Mouse (Mus musculus) megakaryocyte, embryonic 14.5 days (primary cell): ENCODE measurements at regions not wholly inside any gene's neighbourhood (a gene's known extent, or its start where the extent isn't known, plus 50 kb on each side); places are given as distances from the start of the nearest gene placed in this dataset.
"Not testable (repeated sequence)": the region's sequence is repeated elsewhere in the genome, so short reads cannot be mapped to it uniquely, and the experiment has no call there.

Source experiments
- H3K27me3 ChIP-seq: replicated peaks from 2 replicates; pipeline ENCODE3; 2012; ENCODE audit warnings: inconsistent platforms
- H3K36me3 ChIP-seq: replicated peaks from 2 replicates; pipeline ENCODE3; 2012; ENCODE audit warnings: low read length, inconsistent platforms, mixed read lengths
- H3K4me1 ChIP-seq: 2 replicates; pipeline ENCODE4 v1.6.1; 2012; ENCODE audit warnings: inconsistent platforms
- H3K4me3 ChIP-seq: replicated peaks from 2 replicates; pipeline ENCODE3; 2012; ENCODE audit warnings: moderate library complexity, mild to moderate bottlenecking, inconsistent platforms
- H3K9me3 ChIP-seq: 2 replicates; pipeline ENCODE4 v1.6.1; 2012; ENCODE audit warnings: inconsistent platforms
- FLI1 ChIP-seq: IDR thresholded peaks from 2 replicates; pipeline ENCODE4 v1.6.1; 2012; ENCODE audit warnings: low read length, inconsistent platforms, mixed read lengths
- GATA1 ChIP-seq: IDR thresholded peaks from 3 replicates; pipeline ENCODE4 v1.6.1; 2012; ENCODE audit warnings: mixed read lengths, low read length, inconsistent platforms, borderline replicate concordance

DNA sequence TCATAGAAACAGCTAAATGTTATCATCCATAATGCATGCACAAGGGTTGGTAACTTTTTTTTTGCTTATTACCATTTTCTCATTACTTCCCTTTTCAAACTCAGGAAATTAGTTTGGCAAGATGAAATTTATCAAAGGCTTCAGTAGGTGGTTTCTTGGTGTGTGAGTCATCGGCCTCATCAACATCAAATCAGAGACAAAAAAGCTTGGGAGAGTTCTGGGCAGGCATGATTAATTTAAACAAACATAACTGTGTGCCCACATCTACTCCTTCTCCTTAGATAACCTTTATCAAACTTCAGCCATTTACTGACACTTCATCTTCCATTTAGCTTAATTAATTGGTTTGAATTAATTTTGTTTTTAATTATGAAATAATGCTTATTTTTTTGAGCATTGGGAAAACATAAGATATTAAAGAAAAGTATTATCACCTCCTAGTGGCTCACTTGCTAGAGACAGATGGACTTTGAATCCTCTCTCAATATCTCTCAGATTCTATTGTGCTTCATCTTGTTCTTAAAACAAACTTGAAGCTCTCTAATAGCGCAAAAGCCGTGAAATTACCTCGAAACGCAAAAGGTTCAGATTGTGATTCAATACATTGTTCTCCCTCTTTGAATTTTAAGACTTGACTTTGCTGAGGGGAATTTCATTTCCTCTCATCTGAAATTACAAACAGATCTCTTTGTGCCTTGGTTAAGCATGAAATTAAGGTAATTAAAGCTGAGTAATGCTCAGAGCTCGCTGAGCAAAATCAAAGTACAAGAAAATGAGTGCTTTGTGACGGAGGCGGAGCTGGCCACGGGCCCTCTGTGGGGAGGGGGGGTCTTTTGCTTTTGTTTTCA, 158.7 kb upstream of the Bet1 start:
- Histone ChIP-seq H3K4me1 (no peaks in the 10 kb centered on the region), H3K9me3 (no peaks in the 10 kb centered on the region), H3K27me3 (no peaks in the 10 kb centered on the region), H3K36me3 (no peaks in the 10 kb centered on the region), H3K4me3 (no peak overlapping the region)
- no peak for TF ChIP-seq FLI1

DNA sequence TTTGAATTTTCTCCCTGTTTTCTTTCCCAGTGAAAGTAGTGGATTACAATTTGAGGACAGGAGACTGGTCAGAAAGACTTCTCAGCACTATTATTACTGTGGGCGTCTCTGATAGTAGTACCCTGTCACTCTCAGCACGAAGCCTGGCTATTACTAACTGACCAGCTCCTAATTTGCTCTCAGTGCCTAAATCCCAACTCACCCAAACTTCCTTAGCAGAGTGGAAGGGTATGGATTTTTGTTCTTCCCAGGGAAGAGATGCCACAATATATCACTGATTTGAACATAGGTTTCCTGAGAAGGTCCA, 159.3 kb upstream of the Bet1 start:
- Histone ChIP-seq H3K4me1 (no peaks in the 10 kb centered on the region), H3K36me3 (no peaks in the 10 kb centered on the region), H3K27me3 (no peaks in the 10 kb centered on the region), H3K4me3 (no peak overlapping the region), H3K9me3 (no peaks in the 10 kb centered on the region)
- no peak for TF ChIP-seq GATA1
- TF ChIP-seq FLI1: no peak

GRCm38 (mm10) chr6:4276607-4277006, 189.8 kb upstream of the Bet1 start:
- H3K36me3 ChIP-seq: no peaks in the 10 kb centered on the region
- TF ChIP-seq FLI1: no peak
- TF ChIP-seq GATA1: no peak
- H3K4me3 ChIP-seq: no peak overlapping the region
- no peaks in the 10 kb centered on the region for H3K9me3 ChIP-seq
- H3K4me1 ChIP-seq: no peaks in the 10 kb centered on the region
- no peaks in the 10 kb centered on the region for H3K27me3 ChIP-seq

DNA sequence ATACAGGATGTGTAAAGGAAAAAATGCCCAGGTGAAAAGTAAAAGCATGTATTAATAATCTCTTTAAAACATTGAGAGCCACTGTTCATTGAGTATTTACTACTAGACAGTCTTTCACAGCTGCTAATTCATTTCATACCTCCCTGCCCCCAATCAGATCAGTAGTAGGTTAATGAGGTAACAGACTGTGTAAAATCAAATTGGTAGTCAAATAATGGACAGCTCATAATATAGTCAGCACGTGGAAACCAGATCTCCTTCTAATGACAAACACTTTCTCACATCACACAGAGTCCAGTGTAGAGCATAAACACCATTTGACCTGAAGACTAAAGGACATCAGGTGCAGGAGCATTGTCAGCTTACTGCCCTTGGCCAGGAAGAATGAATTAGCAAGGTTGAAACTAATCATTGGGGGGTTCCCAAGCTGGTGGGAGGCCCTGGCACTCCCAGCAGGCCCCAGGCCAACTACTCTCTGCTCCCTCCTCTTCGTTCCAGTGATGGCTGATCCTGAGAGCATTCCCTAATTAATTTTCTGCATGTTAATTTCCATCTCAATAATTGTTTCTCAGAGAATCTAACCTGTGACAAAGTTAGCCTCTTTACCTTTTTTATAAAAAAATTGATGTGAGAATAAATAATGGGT, 190.6 kb upstream of the Bet1 start:
- TF ChIP-seq FLI1: no peak
- Histone ChIP-seq H3K9me3 (no peaks in the 10 kb centered on the region), H3K4me3 (no peak overlapping the region), H3K27me3 (no peaks in the 10 kb centered on the region), H3K4me1 (no peaks in the 10 kb centered on the region), H3K36me3 (no peaks in the 10 kb centered on the region)

DNA sequence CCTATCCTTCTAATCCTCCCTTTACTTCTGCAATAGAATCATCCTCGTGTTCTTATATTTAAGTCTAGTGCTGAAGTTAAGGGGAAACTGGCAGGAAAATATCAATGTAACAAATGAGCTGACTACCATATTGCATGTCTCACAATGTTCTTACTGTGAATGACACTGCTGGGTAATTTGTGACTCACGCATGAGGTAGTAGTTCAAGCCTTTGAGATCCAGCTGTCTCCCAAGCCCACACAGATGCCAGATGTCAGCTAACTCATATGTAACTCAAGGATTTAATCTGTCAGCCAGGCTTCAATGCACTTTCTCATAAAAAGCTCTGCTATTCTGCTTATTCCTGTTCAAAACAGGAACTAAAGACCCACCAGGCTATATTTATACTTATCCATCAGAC, 204.6 kb upstream of the Bet1 start:
- TF ChIP-seq FLI1: no peak
- no peak for TF ChIP-seq GATA1
- Histone ChIP-seq H3K9me3 (no peaks in the 10 kb centered on the region), H3K4me1 (no peaks in the 10 kb centered on the region), H3K4me3 (no peak overlapping the region), H3K36me3 (no peaks in the 10 kb centered on the region), H3K27me3 (no peaks in the 10 kb centered on the region)

GRCm38 (mm10) chr6:4303410-4303809, 201.2 kb upstream of the Col1a2 start:
- H3K9me3 ChIP-seq, H3K27me3 ChIP-seq, H3K4me3 ChIP-seq, H3K36me3 ChIP-seq, H3K4me1 ChIP-seq: not testable (repeated sequence)

DNA sequence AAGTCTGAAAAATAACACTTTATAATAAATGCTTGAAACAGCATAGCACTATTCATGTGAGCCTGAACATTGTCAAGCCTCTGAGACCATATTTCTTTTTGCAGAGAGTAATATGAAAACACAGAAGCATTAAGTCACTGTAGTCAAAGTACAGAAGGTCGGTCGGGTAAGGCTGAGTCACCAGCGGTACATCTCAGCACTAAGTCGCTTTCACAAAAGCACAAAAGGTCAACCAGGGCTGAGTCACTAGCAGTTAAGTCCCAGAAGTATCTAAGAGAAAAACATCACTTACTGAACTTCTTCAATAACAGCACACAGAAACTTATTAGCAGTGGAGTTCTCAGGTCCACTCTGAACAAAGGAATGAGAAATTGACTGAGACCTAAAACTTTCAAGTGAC, 154.7 kb upstream of the Col1a2 start:
- H3K27me3 ChIP-seq: no peaks in the 10 kb centered on the region
- H3K36me3 ChIP-seq: no peaks in the 10 kb centered on the region
- TF ChIP-seq GATA1: no peak
- TF ChIP-seq FLI1: no peak
- H3K4me3 ChIP-seq: no peak overlapping the region
- no peaks in the 10 kb centered on the region for H3K9me3 ChIP-seq
- H3K4me1 ChIP-seq: no peaks in the 10 kb centered on the region

GRCm38 (mm10) chr6:4362220-4362619, 142.4 kb upstream of the Col1a2 start:
- Histone ChIP-seq H3K4me3 (no peak overlapping the region), H3K27me3 (no peaks in the 10 kb centered on the region), H3K36me3 (no peaks in the 10 kb centered on the region), H3K9me3 (no peaks in the 10 kb centered on the region), H3K4me1 (no peaks in the 10 kb centered on the region)
- TF ChIP-seq FLI1: no peak
- TF ChIP-seq GATA1: no peak

- Histone ChIP-seq H3K4me1 (no peaks in the 10 kb centered on the region), H3K4me3 (no peak overlapping the region), H3K9me3 (no peaks in the 10 kb centered on the region), H3K36me3 (no peaks in the 10 kb centered on the region), H3K27me3 (no peaks in the 10 kb centered on the region)
- TF ChIP-seq FLI1 (no peak), GATA1 (no peak)
Measured at GRCm38 (mm10) chr6:4375465-4376037, 129.1 kb upstream of the Col1a2 start.

DNA sequence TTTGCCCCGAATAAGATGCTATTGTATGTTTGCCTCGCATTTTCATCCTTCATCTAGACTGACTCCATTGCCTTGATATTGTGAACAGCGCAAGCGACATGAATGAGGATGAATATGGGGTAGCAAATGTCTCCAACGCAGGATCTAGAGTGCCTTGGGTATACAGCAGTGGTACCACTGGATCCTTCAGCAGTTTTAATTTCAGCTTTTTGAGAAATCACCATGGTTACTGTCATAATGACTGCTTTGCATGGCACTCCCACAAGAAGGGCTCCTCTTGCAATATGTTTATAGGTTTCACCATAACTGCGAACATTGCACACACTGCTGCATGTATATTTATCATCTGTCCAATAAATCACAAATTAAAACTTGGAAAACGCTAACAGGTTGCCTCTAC, 107.8 kb upstream of the Col1a2 start:
- H3K4me1 ChIP-seq: no peaks in the 10 kb centered on the region

More for the DNA sequence above, 107.8 kb upstream of the Col1a2 start:
- Histone ChIP-seq H3K36me3 (no peaks in the 10 kb centered on the region), H3K9me3 (peaks cover 3% of the 10 kb centered on the region; the same call in 1 of the 2 replicates), H3K27me3 (no peaks in the 10 kb centered on the region), H3K4me3 (no peak overlapping the region)
- TF ChIP-seq GATA1: no peak
- no peak for TF ChIP-seq FLI1
